Mouse (Mus musculus) spleen, adult 2 months (tissue): ENCODE results near the gene Umod.

Experiments
- CTCF ChIP-seq: fragments of 200-500 bp; IDR thresholded peaks from 2 replicates; pipeline ENCODE4 v1.5.1; 2011; ENCODE audit warnings: mild to moderate bottlenecking, inconsistent platforms; ENCODE audit not compliant: insufficient read depth, insufficient read length, insufficient replicate concordance; ENCODE audit errors: extremely low read depth
- POLR2A ChIP-seq: fragments of 200-500 bp; IDR thresholded peaks from 2 replicates; pipeline ENCODE4 v1.6.1; 2011; ENCODE audit warnings: low read depth, low read length, inconsistent platforms

DNA sequence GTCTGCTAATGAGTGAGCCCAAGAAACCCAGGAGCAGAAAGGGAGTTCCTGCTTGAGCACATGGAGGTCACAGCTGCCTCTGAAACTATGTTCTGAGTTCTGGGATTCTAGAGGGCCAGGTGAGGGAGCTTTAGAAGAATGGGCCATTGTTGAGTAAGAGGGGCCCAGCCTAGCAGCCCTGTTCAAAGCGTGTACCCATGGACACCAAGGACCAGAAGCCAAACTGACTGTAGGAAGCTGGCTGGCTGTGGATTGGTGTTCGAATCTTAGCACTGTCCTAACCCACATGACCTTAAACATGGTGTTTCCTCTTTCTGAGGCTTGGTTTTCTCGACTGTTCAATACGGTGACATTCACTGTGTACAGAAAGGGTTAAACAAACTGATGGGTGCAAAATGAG is 44.3 kb upstream of the Umod start, which contains the start of gene Pdilt:
- TF ChIP-seq CTCF (no peak), POLR2A (no peak)
